In the genomic region with DNA sequence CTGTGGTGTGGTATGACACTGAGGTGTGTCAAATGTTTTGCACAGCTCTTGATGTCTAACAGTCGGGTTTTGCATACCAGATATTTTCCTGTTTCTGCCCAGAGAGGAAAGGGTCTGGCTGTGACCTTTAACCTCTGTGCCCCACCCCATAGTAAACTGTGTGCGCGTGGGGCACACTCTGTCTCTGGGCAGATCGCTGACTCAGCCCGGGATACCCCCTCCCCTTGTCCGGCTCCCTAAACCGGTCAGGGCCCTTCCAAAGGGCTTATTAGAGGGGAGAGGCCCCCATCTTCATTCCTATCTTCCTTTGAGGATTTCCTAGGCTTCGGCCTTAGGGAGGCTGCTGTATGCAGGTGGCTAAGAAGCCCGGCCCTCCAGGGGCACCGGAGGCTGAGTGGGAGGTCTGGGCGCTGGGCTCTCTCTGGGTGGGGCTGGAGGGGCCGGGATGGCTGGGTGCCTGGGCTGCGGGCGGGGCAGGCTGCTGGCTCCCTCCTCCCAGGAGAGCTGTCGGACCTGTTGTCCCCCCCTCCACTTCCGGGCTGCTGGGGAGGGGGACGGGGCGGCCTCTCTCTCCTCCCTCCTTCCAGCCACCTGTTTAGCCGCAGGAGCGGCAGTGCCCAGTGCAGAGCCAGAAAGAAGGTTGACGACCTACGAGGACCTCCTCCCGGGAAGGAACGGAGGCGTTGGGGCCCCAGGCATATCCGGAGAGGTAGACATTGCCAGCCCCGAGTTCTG, we compare ENCODE assay signal across 8 mouse cellular contexts. TPM values are rescaled to one million over a fixed set of nuclear protein-coding genes. Genes with fewer than 3 reads are reported as not detected.
DNase-seq lines count a peak whose midpoint lies in the region; ATAC-seq lines count a peak whose summit lies in the region.

A gene (plus strand): TSS at position 620 of the 735 bp plus-strand sequence.

- H3K27me3 ChIP-seq in erythroblast, embryonic 14.5 days (ENCODE audit: control insufficient read depth), result peaks cover 36% of the 10 kb centered on the region
- peaks cover 31% of the 10 kb centered on the region for H3K27me3 ChIP-seq in liver, embryonic 15.5 days

- H3K4me2 ChIP-seq in liver, embryonic 15.5 days, result peak within 1 kb of the TSS; percentile 92

- H3K36me3 ChIP-seq in erythroblast, embryonic 14.5 days (ENCODE audit: control insufficient read depth), result peaks cover 3% of the 10 kb centered on the region; the same call in 1 of the 2 replicates
- H3K36me3 ChIP-seq in liver, embryonic 15.5 days (replicated peaks), result no peaks in the 10 kb centered on the region

- DNase-seq in induced T-regulatory cell, adult 2 months (ENCODE audit: low read depth), result peak; percentile 76
- DNase-seq in natural killer cell, adult 2 months (ENCODE audit: low spot score in 2 of 2), result peak; percentile 32 to 38
- DNase-seq in urinary bladder, postnatal 36 days (ENCODE audit: low spot score in 2 of 2), result peak; percentile 63 to 68
- no peak for DNase-seq in layer of hippocampus, postnatal 10 days (ENCODE audit: low spot score in 2 of 2)

- 1% methylated on average over 27 of the region's 27 CpGs for WGBS in liver, embryonic 15.5 days (ENCODE audit: insufficient replicate concordance)

- no peak for ATAC-seq in erythroblast, adult 5-6 weeks (replicated peaks; ENCODE audit: low FRiP score, poor library complexity, severe bottlenecking)
- peak; percentile 13 for ATAC-seq in common myeloid progenitor, adult 5-6 weeks (replicated peaks; ENCODE audit: low read depth, poor library complexity, severe bottlenecking)
- ATAC-seq in liver, embryonic 15.5 days (ENCODE audit: insufficient read depth), result peak; percentile 40

- peak within 1 kb of the TSS; percentile 58 for H3K9ac ChIP-seq in liver, embryonic 15.5 days

- H3K4me3 ChIP-seq in erythroblast, embryonic 14.5 days (replicated peaks), result peak within 1 kb of the TSS; percentile 67
- H3K4me3 ChIP-seq in liver, embryonic 15.5 days (replicated peaks), result peak within 1 kb of the TSS; percentile 63

- 0 out of 2 replicates have a peak within 1 kb of the TSS, but pooled peaks have one; percentile 30 for H3K27ac ChIP-seq in liver, embryonic 15.5 days (replicated peaks)

- H3K9me3 ChIP-seq in erythroblast, embryonic 14.5 days (ENCODE audit: control insufficient read depth, low read length), result peaks cover 2% of the 10 kb centered on the region; the same call in 1 of the 2 replicates
- no peaks in the 10 kb centered on the region for H3K9me3 ChIP-seq in liver, embryonic 15.5 days (replicated peaks)

- peaks cover 28% of the 10 kb centered on the region for H3K4me1 ChIP-seq in erythroblast, embryonic 14.5 days (ENCODE audit: control insufficient read depth)
- H3K4me1 ChIP-seq in liver, embryonic 15.5 days (replicated peaks), result peaks cover 42% of the 10 kb centered on the region

RNA-seq across cellular contexts. Expression of the gene that starts here (rescaled TPM):
- polyA plus RNA-seq in erythroblast, embryonic 14.5 days (2012), result 0.03 and 0.09 TPM in 2 replicates
- total RNA-seq in erythroblast, adult 5-6 weeks (2015; ENCODE audit: low replicate concordance), result 0.84 TPM in 1 of 2 replicates, not detected in the other
- total RNA-seq in erythroblast, adult 5-6 weeks (2017; ENCODE audit: low replicate concordance), result 0.85 and 3.2 TPM in 2 replicates
- 9.6 and 14.7 TPM in 2 replicates for total RNA-seq in common myeloid progenitor, adult 5-6 weeks (2017)
- 0.10 and 0.12 TPM in 2 replicates for polyA plus RNA-seq in liver, embryonic 15.5 days (2015; fragmentation: Nextera tagmentation; extraction: Ambion mirVana)
- total RNA-seq in layer of hippocampus, postnatal 10 days (2021), result under 1 TPM; 0.37 to 0.60 TPM

Comparison
In these comparisons a context has a peak if more than half of its experiments do, and no peak if none do; other contexts are left out.
1. Peak in ATAC-seq, H3K4me3 ChIP-seq, H3K27ac ChIP-seq, H3K9ac ChIP-seq and H3K4me2 ChIP-seq in liver, embryonic 15.5 days; RNA of the gene not detected or under 1 TPM.
2. DNase-seq: peak in induced T-regulatory cell, adult 2 months (single experiment), natural killer cell, adult 2 months (2 of 2) and urinary bladder, postnatal 36 days (2 of 2); none in layer of hippocampus, postnatal 10 days (0 of 2).